In the genomic region with DNA sequence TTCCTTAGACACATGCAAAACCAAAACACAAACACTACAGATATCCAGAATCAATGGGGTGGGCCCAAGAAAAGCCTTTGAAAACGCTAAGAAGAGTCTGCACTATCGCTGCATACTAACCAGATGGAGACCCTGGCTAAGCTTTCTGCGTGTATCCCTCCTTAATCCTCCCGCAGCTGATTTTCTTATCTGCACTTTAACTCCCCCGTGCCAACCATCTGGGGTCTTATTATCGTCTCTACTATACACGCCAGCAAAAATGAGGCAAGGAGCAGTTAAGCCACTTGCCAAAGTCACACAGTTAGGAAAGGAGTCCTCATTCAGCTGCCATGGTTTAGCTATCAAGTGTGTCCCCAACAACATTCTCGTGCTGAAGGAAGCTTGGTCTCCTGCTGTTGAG, we compare ENCODE assay signal across 27 mouse cellular contexts.
DNase-seq lines count a peak whose midpoint lies in the region; ATAC-seq and TF ChIP-seq lines count a peak whose summit lies in the region.
"Had no signal": no experiment of that assay in that cellular context is flagged by ENCODE, and none has a peak within 500 bp of the region (broad histone marks: within the 10 kb centered on the region; RNA-seq: fewer than 3 reads in every experiment).

No protein-coding gene starts in this region.

- H3K27ac ChIP-seq in heart, embryonic 16.5 days (ENCODE audit: low read length) = peak overlapping the region; percentile 11; the same call in 1 of the 2 replicates
- H3K27ac ChIP-seq: gastrocnemius, adult 2 months; heart, adult 2 months; heart, embryonic 13.5 days; hindbrain, postnatal 0 days; liver, embryonic 14.5 days; neural tube, embryonic 13.5 days had no signal

- peak; percentile 28; the same call in 1 of the 2 replicates for ATAC-seq in heart, embryonic 16.5 days (replicated peaks; ENCODE audit: extremely low read depth, insufficient read depth, low FRiP score)
- ATAC-seq: hindbrain, postnatal 0 days; intestine, postnatal 0 days had no signal

- H3K36me3 ChIP-seq in heart, embryonic 16.5 days (ENCODE audit: control insufficient read depth, insufficient read depth) = no peaks in the 10 kb centered on the region
- H3K36me3 ChIP-seq: heart, embryonic 13.5 days; neural tube, embryonic 13.5 days had no signal

- whole genome bisulfite sequencing in heart, embryonic 16.5 days = 49% methylated on average over 8 of the region's 8 CpGs

- no peaks in the 10 kb centered on the region for H3K27me3 ChIP-seq in heart, embryonic 16.5 days (ENCODE audit: control insufficient read depth, insufficient read depth, low read length)
- H3K27me3 ChIP-seq: heart, embryonic 13.5 days; neural tube, embryonic 13.5 days had no signal

- no peaks in the 10 kb centered on the region for H3K9me3 ChIP-seq in heart, embryonic 16.5 days (replicated peaks; ENCODE audit: control insufficient read depth, low read length)
- H3K9me3 ChIP-seq: heart, embryonic 13.5 days; neural tube, embryonic 13.5 days had no signal

- intact Hi-C loops in heart, postnatal 14 days (cut with DNase I) = no loop called here

- H3K4me1 ChIP-seq in heart, embryonic 16.5 days (ENCODE audit: control insufficient read depth, insufficient read depth, low read length) = peaks cover 8% of the 10 kb centered on the region
- H3K4me1 ChIP-seq: neural tube, embryonic 13.5 days had no signal

- H3K4me3 ChIP-seq in heart, embryonic 16.5 days (ENCODE audit: low read length) = no peak overlapping the region
- H3K4me3 ChIP-seq: gastrocnemius, adult 2 months; heart, adult 2 months; heart, embryonic 13.5 days; neural tube, embryonic 13.5 days had no signal

- no peak for DNase-seq in heart, postnatal 14 days
- DNase-seq in brain, embryonic 14.5 days (ENCODE audit: low read depth) = peak; percentile 86
- peak; percentile 51 for DNase-seq in brain, embryonic 18.5 days (ENCODE audit: low read depth, low spot score)
- peak; percentile 76 for DNase-seq in retina, postnatal 1 day
- no peak for DNase-seq in yolk sac, embryonic 10.5 days (ENCODE audit: low spot score)
- DNase-seq: adrenal gland, postnatal 25 days; B cell, adult 2 months; cerebellum, adult 2 months; cerebellum, postnatal 14 days; gastrocnemius, adult 2 months; gastrocnemius, postnatal 36 days; heart, adult 2 months; kidney, adult 9 months; kidney, postnatal 14 days; layer of hippocampus, adult 9-11 months; liver; lung, adult 2 months; lung, postnatal 10 days; right cerebral cortex, postnatal 25 days; thymus, adult 2 months; thymus, postnatal 36 days had no signal

- no peak for TF ChIP-seq POLR2A in brain, embryonic 14.5 days (IDR thresholded peaks at IDR 0.05; ENCODE audit: borderline replicate concordance, extremely low read depth, insufficient read depth, insufficient read length, poor library complexity, severe bottlenecking)

- TF ChIP-seq CTCF in brain, embryonic 14.5 days (IDR thresholded peaks at IDR 0.05; ENCODE audit: borderline replicate concordance, extremely low read depth, insufficient read depth, insufficient read length) = no peak

- no peak overlapping the region for H3K9ac ChIP-seq in heart, embryonic 16.5 days (ENCODE audit: low read length)
- H3K9ac ChIP-seq: heart, embryonic 13.5 days; liver, embryonic 14.5 days; neural tube, embryonic 13.5 days had no signal

- H3K4me2 ChIP-seq in heart, embryonic 16.5 days (ENCODE audit: low read depth, low read length) = no peak overlapping the region
- H3K4me2 ChIP-seq: heart, embryonic 13.5 days; neural tube, embryonic 13.5 days had no signal

Comparison
In these comparisons a context has a peak if more than half of its experiments do, and no peak if none do; other contexts are left out.
1. DNase-seq: peak in brain, embryonic 14.5 days (single experiment), brain, embryonic 18.5 days (single experiment) and retina, postnatal 1 day (single experiment); none in heart, postnatal 14 days (0 of 2) and yolk sac, embryonic 10.5 days (single experiment).